Mouse (Mus musculus): ENCODE results near the gene Slc17a5.

The Slc17a5 gene

DNA sequence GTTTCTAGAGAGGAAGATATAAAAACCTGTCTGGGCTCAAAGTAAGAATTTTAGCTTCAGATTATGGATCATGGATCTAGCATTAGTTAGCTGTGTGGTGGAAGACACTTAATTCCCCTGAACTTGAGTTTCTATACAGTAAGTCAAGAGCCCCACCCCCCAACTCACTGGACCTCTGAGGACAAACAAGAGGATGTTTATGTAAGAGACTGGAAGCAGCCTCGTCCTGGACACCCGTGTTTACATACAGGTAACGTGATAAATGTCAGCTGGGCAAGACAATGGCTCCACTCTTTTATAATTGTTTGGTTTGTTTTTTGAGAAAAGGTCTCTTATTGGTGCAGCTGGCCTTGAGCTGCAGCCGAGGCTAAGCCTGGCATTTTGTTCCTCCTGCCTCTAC lies 36.1 kb downstream of the Slc17a5 start:
- Histone ChIP-seq H3K9me3 (ENCODE audit: low read length) (no peaks in the 10 kb centered on the region), H3K36me3 (ENCODE audit: insufficient read depth, low read length) (peaks cover 13% of the 10 kb centered on the region), H3K27me3 (ENCODE audit: insufficient read depth, low read length) (no peaks in the 10 kb centered on the region), H3K4me1 (replicated peaks; ENCODE audit: low read depth, low read length) (peaks cover 7% of the 10 kb centered on the region), H3K4me3 (replicated peaks; ENCODE audit: low read length) (no peak overlapping the region)
- TF ChIP-seq CTCF (conservative IDR thresholded peaks at IDR 0.05; ENCODE audit: low read length) (no peak), POU5F1 (IDR thresholded peaks at IDR 0.05; ENCODE audit: borderline replicate concordance, low read length) (no peak), NANOG (IDR thresholded peaks at IDR 0.05; ENCODE audit: borderline replicate concordance, low read length) (no peak)

DNA sequence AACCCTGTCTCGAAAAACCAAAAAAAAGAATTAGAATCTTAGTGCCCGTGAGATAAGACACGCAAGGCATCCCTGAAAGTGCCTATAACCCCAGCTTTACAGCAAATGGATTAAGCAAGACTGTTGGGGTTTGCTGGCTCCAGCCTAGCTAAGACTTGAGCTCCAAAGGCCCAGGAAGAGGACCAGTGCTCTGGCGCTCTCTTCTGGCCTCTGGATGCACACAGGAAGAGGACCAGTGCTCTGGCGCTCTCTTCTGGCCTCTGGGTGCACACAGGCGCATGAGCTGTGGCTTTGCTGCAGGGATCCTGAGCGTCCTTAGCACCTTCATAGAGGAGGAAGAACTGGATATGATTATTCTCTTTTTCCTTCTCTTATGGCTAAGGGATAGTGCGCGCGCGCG lies 40.1 kb downstream of the Slc17a5 start:
- H3K4me1 ChIP-seq (replicated peaks; ENCODE audit: low read depth, low read length) = peaks cover 15% of the 10 kb centered on the region
- H3K36me3 ChIP-seq (ENCODE audit: insufficient read depth, low read length) = peaks cover 11% of the 10 kb centered on the region
- no peaks in the 10 kb centered on the region for H3K9me3 ChIP-seq (ENCODE audit: low read length)
- no peaks in the 10 kb centered on the region for H3K27me3 ChIP-seq (ENCODE audit: insufficient read depth, low read length)
- H3K4me3 ChIP-seq (replicated peaks; ENCODE audit: low read length) = no peak overlapping the region
- no peak for TF ChIP-seq POU5F1 (IDR thresholded peaks at IDR 0.05; ENCODE audit: borderline replicate concordance, low read length)
- no peak for TF ChIP-seq CTCF (conservative IDR thresholded peaks at IDR 0.05; ENCODE audit: low read length)
- TF ChIP-seq NANOG (IDR thresholded peaks at IDR 0.05; ENCODE audit: borderline replicate concordance, low read length) = no peak

DNA sequence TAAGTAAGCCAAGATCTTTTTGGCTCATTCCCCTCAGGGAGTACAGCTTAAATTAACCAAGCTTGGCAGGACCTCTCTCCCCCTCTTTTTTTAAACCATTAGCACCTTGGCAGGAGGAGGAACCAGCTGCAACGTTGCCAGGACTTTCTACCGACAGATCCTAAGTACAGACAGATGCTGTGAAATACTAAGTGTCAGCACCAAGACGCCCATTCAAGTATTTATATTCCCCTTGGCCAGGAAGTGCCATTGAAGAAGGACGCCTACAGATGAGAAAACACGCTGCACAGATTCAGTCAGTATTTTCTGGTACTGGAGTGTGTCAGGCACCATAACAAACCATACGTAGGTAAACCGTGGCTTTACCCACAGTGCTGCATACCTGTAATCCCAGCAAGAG lies 40.9 kb downstream of the Slc17a5 start:
- H3K4me3 ChIP-seq (replicated peaks; ENCODE audit: low read length) = no peak overlapping the region
- no peaks in the 10 kb centered on the region for H3K9me3 ChIP-seq (ENCODE audit: low read length)
- H3K36me3 ChIP-seq (ENCODE audit: insufficient read depth, low read length) = peaks cover 4% of the 10 kb centered on the region; the same call in 1 of the 2 replicates
- H3K27me3 ChIP-seq (ENCODE audit: insufficient read depth, low read length) = no peaks in the 10 kb centered on the region
- no peak for TF ChIP-seq CTCF (conservative IDR thresholded peaks at IDR 0.05; ENCODE audit: low read length)
- no peak for TF ChIP-seq POU5F1 (IDR thresholded peaks at IDR 0.05; ENCODE audit: borderline replicate concordance, low read length)
- H3K4me1 ChIP-seq (replicated peaks; ENCODE audit: low read depth, low read length) = peaks cover 15% of the 10 kb centered on the region

DNA sequence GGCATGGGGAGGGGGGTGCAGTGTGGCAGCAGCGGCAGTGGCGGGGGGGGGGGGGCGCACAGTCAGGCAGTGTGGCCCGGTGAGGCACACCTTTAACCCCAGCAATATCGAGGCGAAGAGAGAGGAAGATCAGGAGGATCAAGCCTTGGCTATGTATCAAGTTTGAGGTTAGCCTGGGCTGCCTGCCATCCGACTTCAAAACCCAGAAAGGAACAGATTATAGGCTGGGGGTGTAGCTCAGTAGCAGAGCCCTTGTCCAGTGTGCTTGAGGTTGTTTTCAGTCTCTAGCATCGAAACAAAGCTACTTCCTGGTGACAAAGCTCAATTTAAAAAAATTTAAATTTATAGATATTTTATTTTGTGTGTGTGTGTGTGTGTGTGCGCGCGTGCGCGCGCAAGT lies 46.1 kb downstream of the Slc17a5 start:
- Histone ChIP-seq H3K4me3 (replicated peaks; ENCODE audit: low read length) (no peak overlapping the region), H3K4me1 (replicated peaks; ENCODE audit: low read depth, low read length) (peaks cover 35% of the 10 kb centered on the region), H3K36me3 (ENCODE audit: insufficient read depth, low read length) (no peaks in the 10 kb centered on the region), H3K9me3 (ENCODE audit: low read length) (no peaks in the 10 kb centered on the region), H3K27me3 (ENCODE audit: insufficient read depth, low read length) (no peaks in the 10 kb centered on the region)
- TF ChIP-seq NANOG (IDR thresholded peaks at IDR 0.05; ENCODE audit: borderline replicate concordance, low read length) (no peak), POU5F1 (IDR thresholded peaks at IDR 0.05; ENCODE audit: borderline replicate concordance, low read length) (no peak), CTCF (conservative IDR thresholded peaks at IDR 0.05; ENCODE audit: low read length) (no peak)

DNA sequence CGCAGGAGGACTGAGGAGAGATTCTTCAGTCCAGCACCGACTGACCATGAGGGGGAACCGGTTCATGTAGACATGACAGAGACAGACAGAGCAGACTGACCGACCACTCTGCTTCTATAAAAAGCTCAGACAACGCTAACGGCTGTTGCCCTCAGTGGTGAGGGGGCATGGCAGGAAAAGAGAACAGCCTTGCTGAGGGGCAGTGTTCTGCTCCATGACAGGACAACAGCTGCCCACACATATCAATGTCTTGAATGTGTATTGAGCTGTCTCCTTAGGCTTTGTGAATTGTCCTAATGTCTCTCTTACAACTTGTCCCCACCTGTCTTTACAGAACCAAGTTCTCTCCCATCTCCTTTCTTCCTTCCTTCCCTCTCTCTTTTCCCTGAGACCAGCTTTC lies 49.4 kb downstream of the Slc17a5 start:
- TF ChIP-seq NANOG (IDR thresholded peaks at IDR 0.05; ENCODE audit: borderline replicate concordance, low read length) (no peak), POU5F1 (IDR thresholded peaks at IDR 0.05; ENCODE audit: borderline replicate concordance, low read length) (no peak), CTCF (conservative IDR thresholded peaks at IDR 0.05; ENCODE audit: low read length) (no peak)
- H3K4me1 ChIP-seq (replicated peaks; ENCODE audit: low read depth, low read length) = peaks cover 34% of the 10 kb centered on the region
- no peaks in the 10 kb centered on the region for H3K36me3 ChIP-seq (ENCODE audit: insufficient read depth, low read length)
- no peak overlapping the region for H3K4me3 ChIP-seq (replicated peaks; ENCODE audit: low read length)
- H3K9me3 ChIP-seq (ENCODE audit: low read length) = no peaks in the 10 kb centered on the region
- no peaks in the 10 kb centered on the region for H3K27me3 ChIP-seq (ENCODE audit: insufficient read depth, low read length)

DNA sequence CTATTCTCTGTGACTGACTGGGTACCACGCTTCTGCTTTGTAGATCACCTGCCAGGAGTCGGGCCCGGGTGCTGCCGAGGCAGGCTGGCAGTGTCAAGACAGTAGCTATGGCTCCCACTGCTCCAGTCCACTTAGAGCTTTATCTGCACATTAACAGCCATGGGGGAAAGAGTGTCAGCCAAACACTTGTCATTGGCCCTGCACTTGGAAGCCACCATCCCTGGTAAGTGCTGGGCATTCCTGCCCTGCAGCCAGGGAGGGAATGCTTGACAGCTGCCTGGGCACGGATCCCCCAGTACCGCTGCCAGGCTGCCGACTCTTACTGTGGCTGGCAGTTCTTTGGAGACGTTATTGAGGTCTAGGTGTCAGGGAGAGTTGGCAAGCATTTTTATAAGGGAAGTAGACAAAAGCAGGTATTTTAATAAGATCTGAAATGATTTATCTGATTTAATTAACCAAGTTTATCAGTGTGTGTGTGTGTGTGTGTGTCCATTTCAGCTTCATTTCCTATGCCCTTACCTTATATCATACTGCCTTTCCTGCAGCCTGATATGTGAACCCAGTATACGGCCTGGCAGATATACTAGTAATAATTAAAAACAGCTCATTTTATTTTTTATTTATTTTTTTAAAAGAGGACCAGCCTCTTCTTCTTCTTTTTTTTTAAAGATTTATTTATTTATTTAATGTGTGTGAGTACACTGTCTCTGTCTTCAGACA lies 50.5 kb downstream of the Slc17a5 start:
- Histone ChIP-seq H3K36me3 (ENCODE audit: insufficient read depth, low read length) (no peaks in the 10 kb centered on the region), H3K4me3 (replicated peaks; ENCODE audit: low read length) (no peak overlapping the region), H3K27me3 (ENCODE audit: insufficient read depth, low read length) (no peaks in the 10 kb centered on the region), H3K4me1 (replicated peaks; ENCODE audit: low read depth, low read length) (peaks cover 39% of the 10 kb centered on the region), H3K9me3 (ENCODE audit: low read length) (no peaks in the 10 kb centered on the region)
- TF ChIP-seq POU5F1 (IDR thresholded peaks at IDR 0.05; ENCODE audit: borderline replicate concordance, low read length) (no peak), CTCF (conservative IDR thresholded peaks at IDR 0.05; ENCODE audit: low read length) (no peak), NANOG (IDR thresholded peaks at IDR 0.05; ENCODE audit: borderline replicate concordance, low read length) (no peak)

DNA sequence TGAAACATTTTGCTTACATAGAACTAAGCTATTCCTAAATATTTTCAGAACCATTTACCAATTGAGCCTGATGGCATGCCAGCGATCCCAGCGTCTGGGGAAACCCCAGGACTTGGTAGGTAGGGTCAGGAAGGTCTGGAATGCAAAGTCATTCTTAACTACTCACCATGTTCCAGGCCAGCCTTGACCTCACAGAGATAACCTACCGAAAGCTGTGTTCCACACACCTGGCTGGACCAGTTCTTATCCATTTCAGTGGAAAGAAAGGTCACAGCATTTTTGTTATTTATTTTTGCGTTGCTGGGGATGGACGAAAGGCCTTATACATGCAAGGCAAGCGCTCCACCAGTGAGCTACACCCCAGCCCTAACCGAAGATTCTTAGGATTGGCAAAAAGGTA lies 53.2 kb downstream of the Slc17a5 start:
- TF ChIP-seq NANOG (IDR thresholded peaks at IDR 0.05; ENCODE audit: borderline replicate concordance, low read length) (no peak), CTCF (conservative IDR thresholded peaks at IDR 0.05; ENCODE audit: low read length) (no peak), POU5F1 (IDR thresholded peaks at IDR 0.05; ENCODE audit: borderline replicate concordance, low read length) (no peak)
- H3K36me3 ChIP-seq (ENCODE audit: insufficient read depth, low read length) = no peaks in the 10 kb centered on the region
- peaks cover 26% of the 10 kb centered on the region for H3K4me1 ChIP-seq (replicated peaks; ENCODE audit: low read depth, low read length)
- H3K4me3 ChIP-seq (replicated peaks; ENCODE audit: low read length) = no peak overlapping the region
- H3K27me3 ChIP-seq (ENCODE audit: insufficient read depth, low read length) = no peaks in the 10 kb centered on the region
- no peaks in the 10 kb centered on the region for H3K9me3 ChIP-seq (ENCODE audit: low read length)

DNA sequence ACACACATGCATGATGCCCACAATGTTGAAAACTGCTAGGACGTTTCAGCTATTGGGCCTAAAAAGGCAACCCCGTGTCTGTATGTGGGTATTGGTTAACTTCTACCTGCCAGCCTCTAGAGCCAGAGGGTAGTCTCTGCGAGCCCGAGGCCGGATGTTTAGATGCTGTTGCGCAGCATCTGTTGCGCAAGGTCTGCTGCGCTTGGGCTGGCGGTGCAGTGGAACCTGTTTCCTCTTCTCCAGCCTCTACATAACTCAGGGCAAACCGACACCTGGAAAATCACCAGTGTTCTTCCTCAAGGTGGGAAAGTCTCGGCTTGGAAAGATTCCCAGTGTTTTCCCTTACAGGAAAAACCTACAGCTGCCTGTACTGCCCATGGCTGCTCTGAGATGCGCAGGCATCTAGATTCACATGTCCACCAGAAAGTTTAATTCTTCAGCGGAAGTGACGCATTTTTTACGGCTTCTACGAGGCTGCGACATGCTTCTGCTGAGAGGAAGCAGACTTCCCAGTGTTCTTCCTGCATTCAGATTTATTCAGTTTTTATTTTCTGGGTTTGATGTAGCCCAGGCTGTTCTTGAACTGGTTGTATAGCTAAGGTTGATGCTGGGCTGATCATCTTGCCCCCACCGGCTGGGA lies 54.4 kb downstream of the Slc17a5 start:
- Histone ChIP-seq H3K27me3 (ENCODE audit: insufficient read depth, low read length) (no peaks in the 10 kb centered on the region), H3K36me3 (ENCODE audit: insufficient read depth, low read length) (no peaks in the 10 kb centered on the region), H3K4me3 (replicated peaks; ENCODE audit: low read length) (0 out of 2 replicates have a peak overlapping the region, but pooled peaks have one; percentile 20), H3K4me1 (replicated peaks; ENCODE audit: low read depth, low read length) (peaks cover 26% of the 10 kb centered on the region), H3K9me3 (ENCODE audit: low read length) (no peaks in the 10 kb centered on the region)
- no peak for TF ChIP-seq CTCF (conservative IDR thresholded peaks at IDR 0.05; ENCODE audit: low read length)
- TF ChIP-seq NANOG (IDR thresholded peaks at IDR 0.05; ENCODE audit: borderline replicate concordance, low read length) = no peak
- TF ChIP-seq POU5F1 (IDR thresholded peaks at IDR 0.05; ENCODE audit: borderline replicate concordance, low read length) = no peak

All from E14TG2a.4 (cell line).